Mouse (Mus musculus) adrenal gland, adult 2 months (tissue): ENCODE data around the gene Adpgk. TPM values are rescaled to one million over a fixed set of nuclear protein-coding genes. Genes with fewer than 3 reads are reported as not detected.

Source experiments
- polyA plus RNA-seq: library from polyadenylated mRNA; depleted of rRNA; stranded (reverse); fragments of >200 nt; gene quantifications from 2 replicates; pipeline ENCODE4 v1.2.3, GENCODE M21; 2012; rRNA removed
- total RNA-seq, 2 experiments: library from RNA; stranded (reverse); gene quantifications; 2 replicates each; pipeline ENCODE4 v1.2.3; 2021

Gene Adpgk
- total and polyA plus RNA-seq, 3 experiments = 25.2 to 28.6 (median 28.0) TPM

Other genes with a start within 250 kb of the Adpgk start
- gene Bbs4, start 62.0 kb downstream of the Adpgk start, total RNA-seq = 10 to 100 TPM in 1 of 2 experiments, 1 to 10 TPM in 1; 6.7 to 13.3 TPM
- gene Bbs4, start 62.0 kb downstream of the Adpgk start, polyA plus RNA-seq = 2.0 and 2.4 TPM in 2 replicates
- 100 to 1,000 TPM in 1 of 2 experiments, 10 to 100 TPM in 1; 99.3 to 152 TPM for gene Arih1, start 195.1 kb downstream of the Adpgk start, total RNA-seq
- gene Arih1, start 195.1 kb downstream of the Adpgk start, polyA plus RNA-seq = 10.2 and 13.6 TPM in 2 replicates
- 100 to 1,000 TPM; 134 to 162 TPM for gene Hexa, start 248.0 kb downstream of the Adpgk start, total RNA-seq
- 123 and 137 TPM in 2 replicates for gene Hexa, start 248.0 kb downstream of the Adpgk start, polyA plus RNA-seq
- gene Tmem202, start 248.3 kb downstream of the Adpgk start, total RNA-seq = 1 to 10 TPM; 2.5 to 3.5 TPM
- gene Tmem202, start 248.3 kb downstream of the Adpgk start, polyA plus RNA-seq = 4.1 and 4.4 TPM in 2 replicates